Mouse (Mus musculus): Measurements from ENCODE around the gene Gcfc2. TPM values are rescaled to one million over a fixed set of nuclear protein-coding genes. Genes with fewer than 3 reads are reported as not detected.
A peak's percentile ranks its signal among the peaks of the same experiment; 100 is the strongest.

The Gcfc2 gene
- polyA plus RNA-seq, 1 experiment from 2014 or later = 21.6 TPM

DNA sequence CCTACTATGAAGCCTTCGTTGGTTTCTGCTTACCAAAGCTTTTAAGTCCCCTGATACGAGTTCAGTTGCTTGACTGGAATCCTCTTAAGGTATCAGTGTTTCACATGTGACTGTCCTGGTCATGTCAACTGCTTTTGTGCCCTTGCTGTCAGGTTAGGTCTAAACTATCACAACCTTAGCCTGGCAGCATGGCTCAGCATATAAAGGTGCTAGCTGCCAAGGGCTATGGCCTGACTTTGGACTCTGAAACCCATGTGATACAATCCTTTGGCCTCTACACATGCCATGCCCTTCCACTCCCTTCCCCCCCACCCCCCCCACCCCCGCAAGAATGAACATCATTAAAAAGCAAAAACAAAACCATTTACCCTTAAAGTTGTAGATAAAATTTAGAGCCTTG, 21.0 kb downstream of the Gcfc2 start:
- no peaks in the 10 kb centered on the region for H3K9me3 ChIP-seq
- H3K36me3 ChIP-seq = peaks cover 98% of the 10 kb centered on the region
- H3K4me2 ChIP-seq = no peak overlapping the region
- no peak overlapping the region for H3K27ac ChIP-seq
- no peaks in the 10 kb centered on the region for H3K27me3 ChIP-seq
- H3K9ac ChIP-seq (replicated peaks) = no peak overlapping the region
- no peaks in the 10 kb centered on the region for H3K4me1 ChIP-seq (replicated peaks)
- H3K4me3 ChIP-seq (replicated peaks) = no peak overlapping the region
- no peak for ATAC-seq (ENCODE audit: insufficient number of reproducible peaks, insufficient read depth, low FRiP score, low TSS enrichment, low read depth)
- WGBS = 87% methylated on average over 3 of the region's 3 CpGs

DNA sequence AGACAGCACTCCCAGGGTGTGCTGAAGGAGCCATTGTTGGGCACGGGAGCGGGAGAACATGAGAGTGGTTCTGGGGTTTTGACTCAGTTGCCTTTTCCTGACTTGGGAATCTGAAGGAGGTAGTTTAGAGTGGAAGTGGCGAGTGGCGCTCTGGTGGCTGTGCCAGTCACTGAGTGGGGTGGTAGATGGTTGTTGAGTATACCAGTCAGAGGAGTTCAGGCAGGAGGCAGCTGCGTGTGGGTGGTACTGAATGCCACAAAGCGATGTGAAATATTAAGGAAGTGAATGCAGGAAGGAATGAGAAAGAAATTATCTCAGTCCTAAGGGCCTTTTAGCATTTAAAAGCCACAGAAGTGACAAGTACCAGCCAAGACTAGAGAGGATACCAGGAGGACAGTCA, 23.4 kb downstream of the Gcfc2 start:
- H3K4me3 ChIP-seq (replicated peaks) = no peak overlapping the region
- H3K9ac ChIP-seq (replicated peaks) = no peak overlapping the region
- peaks cover 97% of the 10 kb centered on the region for H3K36me3 ChIP-seq
- WGBS = 93% methylated on average over 6 of the region's 6 CpGs
- no peak overlapping the region for H3K27ac ChIP-seq
- no peaks in the 10 kb centered on the region for H3K4me1 ChIP-seq (replicated peaks)
- no peaks in the 10 kb centered on the region for H3K27me3 ChIP-seq
- ATAC-seq (ENCODE audit: insufficient number of reproducible peaks, insufficient read depth, low FRiP score, low TSS enrichment, low read depth) = no peak
- no peaks in the 10 kb centered on the region for H3K9me3 ChIP-seq
- no peak overlapping the region for H3K4me2 ChIP-seq

GRCm38 (mm10) chr6:81955133-81955532, 31.7 kb downstream of the Gcfc2 start:
- Histone ChIP-seq H3K4me3 (replicated peaks) (no peak overlapping the region), H3K9me3 (peaks cover 7% of the 10 kb centered on the region), H3K4me2 (no peak overlapping the region), H3K27ac (no peak overlapping the region), H3K36me3 (peaks cover 97% of the 10 kb centered on the region), H3K27me3 (no peaks in the 10 kb centered on the region), H3K4me1 (replicated peaks) (no peaks in the 10 kb centered on the region), H3K9ac (replicated peaks) (no peak overlapping the region)
- ATAC-seq (ENCODE audit: insufficient number of reproducible peaks, insufficient read depth, low FRiP score, low TSS enrichment, low read depth) = no peak
- 89% methylated on average over 5 of the region's 5 CpGs for WGBS

DNA sequence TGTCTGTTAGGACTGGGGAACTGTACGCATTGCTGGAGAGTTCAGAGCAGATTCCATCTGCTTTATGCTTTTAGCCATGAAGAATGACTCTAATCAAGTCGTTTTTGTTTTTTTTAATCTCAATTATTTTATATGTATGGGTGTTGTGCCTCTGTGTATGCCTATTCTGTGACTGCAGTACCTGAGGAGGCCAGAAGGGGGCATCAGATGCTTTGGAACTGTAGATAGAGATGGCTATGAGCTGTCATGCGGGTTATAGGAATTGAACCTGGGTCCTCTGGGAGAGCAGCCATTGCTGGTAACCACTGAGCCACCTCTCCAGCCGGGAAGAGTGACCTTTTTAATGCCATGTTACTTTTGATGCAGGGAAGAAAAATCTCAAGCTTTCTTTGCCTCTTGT, 32.9 kb downstream of the Gcfc2 start:
- whole genome bisulfite sequencing = 87% methylated on average over 4 of the region's 4 CpGs
- no peak for ATAC-seq (ENCODE audit: insufficient number of reproducible peaks, insufficient read depth, low FRiP score, low TSS enrichment, low read depth)
- peaks cover 96% of the 10 kb centered on the region for H3K36me3 ChIP-seq

DNA sequence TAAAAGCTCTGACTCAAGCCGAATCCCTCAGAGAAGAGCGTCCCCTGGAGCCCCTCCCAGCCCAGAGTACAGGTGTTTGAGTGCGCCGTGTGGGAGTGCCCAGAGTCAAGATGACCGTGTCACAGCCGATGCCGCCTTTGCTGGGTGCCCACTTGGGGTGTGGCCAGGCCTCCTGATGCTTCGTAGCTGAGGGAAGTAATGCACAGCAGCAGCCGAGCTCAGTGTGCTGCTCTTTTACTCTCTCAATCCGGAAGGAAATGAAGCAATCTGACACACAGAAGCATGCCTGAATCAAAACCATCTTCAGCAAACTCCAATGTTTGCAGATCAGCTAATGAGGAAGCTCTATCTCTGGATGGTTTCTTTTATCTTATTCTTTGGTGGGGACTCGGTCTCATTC, 34.5 kb downstream of the Gcfc2 start:
- no peak for ATAC-seq (ENCODE audit: insufficient number of reproducible peaks, insufficient read depth, low FRiP score, low TSS enrichment, low read depth)
- Histone ChIP-seq H3K4me2 (no peak overlapping the region), H3K4me1 (replicated peaks) (no peaks in the 10 kb centered on the region), H3K4me3 (replicated peaks) (no peak overlapping the region), H3K27ac (no peak overlapping the region), H3K36me3 (peaks cover 95% of the 10 kb centered on the region), H3K9ac (replicated peaks) (no peak overlapping the region), H3K27me3 (no peaks in the 10 kb centered on the region), H3K9me3 (peaks cover 7% of the 10 kb centered on the region)
- 89% methylated on average over 11 of the region's 11 CpGs for WGBS

More for the DNA sequence above, 32.9 kb downstream of the Gcfc2 start:
- no peaks in the 10 kb centered on the region for H3K4me1 ChIP-seq (replicated peaks)
- H3K9ac ChIP-seq (replicated peaks) = no peak overlapping the region
- peaks cover 7% of the 10 kb centered on the region for H3K9me3 ChIP-seq
- H3K4me2 ChIP-seq = no peak overlapping the region
- no peaks in the 10 kb centered on the region for H3K27me3 ChIP-seq
- no peak overlapping the region for H3K27ac ChIP-seq
- H3K4me3 ChIP-seq (replicated peaks) = no peak overlapping the region

DNA sequence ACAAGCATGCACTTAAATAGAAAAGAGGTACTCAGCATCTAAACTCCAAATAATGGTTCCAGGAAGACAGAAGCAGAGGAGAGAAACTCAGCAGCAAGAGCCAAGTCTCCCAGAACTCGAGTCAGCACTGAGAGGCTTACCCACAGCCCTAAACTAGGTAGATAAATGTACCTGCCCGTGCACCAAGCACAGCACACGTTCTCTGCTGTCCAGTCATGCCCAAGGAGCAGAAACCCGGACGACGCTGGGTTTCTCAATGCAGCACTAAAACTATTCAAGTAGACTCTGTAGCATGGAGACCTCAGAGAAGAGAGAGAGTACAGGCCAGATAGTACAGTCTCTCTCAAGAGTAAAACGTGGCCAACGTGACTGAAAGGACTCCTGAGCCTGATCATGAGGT, 36.4 kb downstream of the Gcfc2 start:
- Histone ChIP-seq H3K4me2 (no peak overlapping the region), H3K9ac (replicated peaks) (no peak overlapping the region), H3K27me3 (no peaks in the 10 kb centered on the region), H3K4me1 (replicated peaks) (peaks cover 6% of the 10 kb centered on the region), H3K4me3 (replicated peaks) (no peak overlapping the region), H3K27ac (no peak overlapping the region), H3K36me3 (peaks cover 90% of the 10 kb centered on the region), H3K9me3 (peaks cover 7% of the 10 kb centered on the region)
- ATAC-seq (ENCODE audit: insufficient number of reproducible peaks, insufficient read depth, low FRiP score, low TSS enrichment, low read depth) = no peak
- 93% methylated on average over 8 of the region's 8 CpGs for WGBS

GRCm38 (mm10) chr6:81960284-81960683, 36.8 kb downstream of the Gcfc2 start:
- peaks cover 7% of the 10 kb centered on the region for H3K9me3 ChIP-seq
- ATAC-seq (ENCODE audit: insufficient number of reproducible peaks, insufficient read depth, low FRiP score, low TSS enrichment, low read depth) = no peak
- H3K27me3 ChIP-seq = no peaks in the 10 kb centered on the region
- peaks cover 86% of the 10 kb centered on the region for H3K36me3 ChIP-seq
- H3K9ac ChIP-seq (replicated peaks) = no peak overlapping the region
- H3K4me2 ChIP-seq = no peak overlapping the region
- no peak overlapping the region for H3K27ac ChIP-seq
- no peak overlapping the region for H3K4me3 ChIP-seq (replicated peaks)
- 84% methylated on average over 1 of the region's 1 CpGs for WGBS
- H3K4me1 ChIP-seq (replicated peaks) = peaks cover 9% of the 10 kb centered on the region

- Histone ChIP-seq H3K4me3 (replicated peaks) (peak within 1 kb of the TSS; percentile 84), H3K4me1 (replicated peaks) (peaks cover 9% of the 10 kb centered on the region), H3K36me3 (peaks cover 34% of the 10 kb centered on the region), H3K4me2 (peak within 1 kb of the TSS; percentile 71), H3K9ac (replicated peaks) (peak within 1 kb of the TSS; percentile 61), H3K9me3 (no peaks in the 10 kb centered on the region), H3K27me3 (no peaks in the 10 kb centered on the region), H3K27ac (no peak within 1 kb of the TSS)
- WGBS = under 1% methylated on average over 44 of the region's 44 CpGs
- ATAC-seq (ENCODE audit: insufficient number of reproducible peaks, insufficient read depth, low FRiP score, low TSS enrichment, low read depth) = peak; percentile 94
Measured at GRCm38 (mm10) chr6:81965296-81966067, 42.0 kb downstream of the Gcfc2 start, which contains the start of gene Mrpl19. Gene Mrpl19, minus strand, starts transcription at chr6:81965958.

GRCm38 (mm10) chr6:81966068-81966544, 42.6 kb downstream of the Gcfc2 start:
- no peak; the same call in 1 of the 2 replicates for ATAC-seq (ENCODE audit: insufficient number of reproducible peaks, insufficient read depth, low FRiP score, low TSS enrichment, low read depth)
- H3K36me3 ChIP-seq = peaks cover 28% of the 10 kb centered on the region
- H3K27ac ChIP-seq = no peak overlapping the region
- peaks cover 9% of the 10 kb centered on the region for H3K4me1 ChIP-seq (replicated peaks)
- no peaks in the 10 kb centered on the region for H3K9me3 ChIP-seq
- peak overlapping the region; percentile 84 for H3K4me3 ChIP-seq (replicated peaks)
- H3K27me3 ChIP-seq = no peaks in the 10 kb centered on the region
- H3K4me2 ChIP-seq = peak overlapping the region; percentile 71
- H3K9ac ChIP-seq (replicated peaks) = no peak overlapping the region
- WGBS = 44% methylated on average over 2 of the region's 2 CpGs

DNA sequence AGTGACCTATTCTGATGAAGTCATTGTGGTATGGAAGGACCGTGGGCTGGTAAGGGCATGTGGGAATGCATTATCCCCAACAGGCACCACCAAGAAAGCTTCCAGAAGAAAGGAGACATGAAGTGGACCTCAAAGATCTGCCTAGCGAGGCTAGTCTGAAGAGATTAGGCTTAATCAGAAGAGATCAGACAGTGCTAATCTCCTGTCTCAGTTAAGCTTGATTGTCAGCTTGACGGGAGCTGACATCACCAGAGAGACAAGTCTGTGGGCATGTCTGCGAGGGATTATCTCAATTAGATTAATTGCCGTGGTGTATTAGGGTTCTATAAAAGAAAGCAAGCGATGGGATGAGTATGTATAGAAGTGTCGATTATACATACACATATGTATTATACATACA, 47.7 kb downstream of the Gcfc2 start:
- no peaks in the 10 kb centered on the region for H3K36me3 ChIP-seq
- no peak overlapping the region for H3K4me2 ChIP-seq
- no peak for ATAC-seq (ENCODE audit: insufficient number of reproducible peaks, insufficient read depth, low FRiP score, low TSS enrichment, low read depth)
- H3K4me3 ChIP-seq (replicated peaks) = no peak overlapping the region
- WGBS = 88% methylated on average over 7 of the region's 7 CpGs
- no peaks in the 10 kb centered on the region for H3K9me3 ChIP-seq
- no peak overlapping the region for H3K9ac ChIP-seq (replicated peaks)
- H3K27me3 ChIP-seq = no peaks in the 10 kb centered on the region
- H3K27ac ChIP-seq = no peak overlapping the region
- H3K4me1 ChIP-seq (replicated peaks) = no peaks in the 10 kb centered on the region

GRCm38 (mm10) chr6:81972595-81972994, 49.1 kb downstream of the Gcfc2 start:
- Histone ChIP-seq H3K9me3 (no peaks in the 10 kb centered on the region), H3K4me1 (replicated peaks) (no peaks in the 10 kb centered on the region), H3K4me2 (no peak overlapping the region), H3K27ac (no peak overlapping the region), H3K27me3 (no peaks in the 10 kb centered on the region; the same call in 1 of the 2 replicates), H3K9ac (replicated peaks) (no peak overlapping the region), H3K4me3 (replicated peaks) (no peak overlapping the region), H3K36me3 (no peaks in the 10 kb centered on the region)
- ATAC-seq (ENCODE audit: insufficient number of reproducible peaks, insufficient read depth, low FRiP score, low TSS enrichment, low read depth) = no peak
- WGBS = 84% methylated on average over 8 of the region's 8 CpGs

Data from limb, embryonic 12.5 days (tissue).